Mouse (Mus musculus) hematopoietic stem cell, adult 5-6 weeks (primary cell): Measurements from ENCODE around the gene Gm37240. TPM values are rescaled to one million over a fixed set of nuclear protein-coding genes. Genes with fewer than 3 reads are reported as not detected.

ENCODE experiments used
- ATAC-seq, 2 experiments: fragments of 125-278 bp in 1 of 2; replicated peaks in 1 of 2; 2 replicates each; pipeline ENCODE4 v1.8.0; 2016 to 2017; ENCODE audit warnings: inconsistent platforms in 2 of 2, mild to moderate bottlenecking in 2 of 2, moderate number of reproducible peaks in 2 of 2, low read depth in 1 of 2, moderate TSS enrichment in 1 of 2; ENCODE audit not compliant: low FRiP score in 2 of 2, poor library complexity in 2 of 2, severe bottlenecking in 2 of 2, insufficient read depth in 1 of 2, low TSS enrichment in 1 of 2
- total RNA-seq: library from RNA; stranded (forward); fragments of 172-1452, 232-1000 nt; gene quantifications from 2 replicates; pipeline ENCODE4 v1.2.3, GENCODE M21; 2017

The Gm37240 gene
- total RNA-seq, 1 experiment from 2014 or later = not detected

DNA sequence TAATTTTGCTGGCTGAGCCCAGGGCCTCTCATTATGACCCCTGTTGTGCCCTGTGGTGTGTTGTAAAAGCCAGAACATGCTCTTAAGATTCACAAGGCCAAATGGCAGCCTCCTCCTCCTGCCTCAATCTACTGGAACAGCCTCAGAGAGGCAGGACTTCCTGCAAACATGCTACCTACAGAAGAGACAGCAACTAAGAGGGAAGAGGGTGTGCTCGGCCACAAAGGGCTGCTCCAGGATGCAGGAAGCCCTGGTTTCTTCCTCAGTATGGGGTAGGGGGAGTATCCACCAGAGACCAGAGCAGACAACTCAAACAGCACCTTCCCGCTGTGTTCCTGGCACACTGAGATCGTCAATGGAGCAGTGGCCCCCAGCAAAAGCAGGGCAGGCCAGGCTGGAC, 1426.8 kb downstream of the Gm37240 start:
- peak in 1 of 2 experiments; percentile 30; a peak in 1 of 4 replicates for ATAC-seq

DNA sequence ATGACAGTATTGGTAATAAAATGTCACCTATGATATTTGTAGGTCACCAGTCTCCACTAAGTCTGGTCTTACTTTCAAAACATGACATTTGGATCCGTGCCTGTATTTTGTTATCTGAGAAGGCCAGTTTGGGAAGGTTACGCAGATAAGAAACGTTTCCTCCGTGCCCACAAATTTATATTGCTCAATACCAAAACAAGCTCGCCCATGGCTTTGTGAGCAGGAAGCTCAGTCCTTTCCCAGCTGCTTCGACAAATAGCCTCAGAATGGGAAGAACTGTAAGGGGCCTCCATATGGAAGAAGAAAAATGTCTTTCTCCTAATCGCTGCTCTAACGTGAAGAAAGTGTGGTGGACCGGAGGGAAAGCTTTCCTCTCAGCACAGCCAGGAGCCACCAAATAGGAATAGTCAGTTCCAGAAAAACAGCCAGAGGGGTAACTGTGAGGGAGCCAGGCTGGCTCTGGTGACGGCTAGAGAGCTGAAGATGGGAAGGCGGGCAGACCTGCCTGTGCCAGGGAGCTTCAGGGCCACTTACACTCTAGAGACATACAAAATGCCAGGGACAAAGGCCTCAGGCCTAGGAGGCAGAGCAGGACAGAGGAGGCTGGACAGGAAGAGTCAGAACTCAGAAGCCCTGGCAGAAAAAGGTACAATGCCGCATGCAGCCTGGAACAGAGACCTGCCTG, 1431.4 kb downstream of the Gm37240 start:
- peak; percentile 40 to 70; a peak in 3 of 4 replicates for ATAC-seq

DNA sequence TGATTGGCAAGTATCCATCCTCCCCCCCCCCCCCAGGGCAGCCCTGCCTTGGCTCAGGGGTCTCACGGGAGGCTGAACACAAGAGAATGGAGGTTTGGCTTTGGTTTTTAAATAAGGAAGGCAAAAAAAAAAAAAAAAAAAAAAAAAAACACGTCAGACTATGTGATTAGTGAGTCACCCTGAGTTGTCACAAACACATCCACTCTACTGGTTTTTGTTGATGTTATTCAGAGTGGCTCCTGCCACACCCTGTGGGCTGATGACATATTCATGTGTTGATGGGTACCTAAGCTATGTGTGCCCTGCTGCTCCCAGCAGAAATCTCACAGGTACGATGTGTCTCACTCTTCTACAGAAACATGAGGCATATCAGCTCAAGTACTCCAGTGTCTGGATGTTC, 1436.7 kb downstream of the Gm37240 start:
- no peak for ATAC-seq

GRCm38 (mm10) chr3:84449015-84449414, 1438.3 kb downstream of the Gm37240 start:
- no peak for ATAC-seq

GRCm38 (mm10) chr3:84447803-84448202, 1439.5 kb downstream of the Gm37240 start:
- ATAC-seq = no peak

Other genes with a start within 250 kb of the Gm37240 start
- not detected in 2 replicates for gene Fam160a1, start 70.2 kb downstream of the Gm37240 start, total RNA-seq
- gene Glt28d2, start within 50 bp of the Gm37240 start, total RNA-seq = 0.10 TPM in 1 of 2 replicates, not detected in the other
- 3.3 and 4.3 TPM in 2 replicates for gene Sh3d19, start 83.6 kb upstream of the Gm37240 start, total RNA-seq
- gene Prss48, start 115.0 kb upstream of the Gm37240 start, total RNA-seq = not detected in 2 replicates